Mouse (Mus musculus): ENCODE results near the gene Ifi27l2b. TPM values are rescaled to one million over a fixed set of nuclear protein-coding genes. Genes with fewer than 3 reads are reported as not detected.
"Not testable (repeated sequence)": the region's sequence is repeated elsewhere in the genome, so short reads cannot be mapped to it uniquely, and the experiment has no call there.

The Ifi27l2b gene
- total RNA-seq, 1 experiment from 2014 or later, result not detected

GRCm38 (mm10) chr12:103444261-103444660 lies 12.8 kb downstream of the Ifi27l2b start:
- ATAC-seq (ENCODE audit: extremely low read depth, insufficient number of reproducible peaks, low FRiP score, poor library complexity, severe bottlenecking), result not testable (repeated sequence)

- peak; percentile 69 for ATAC-seq (ENCODE audit: extremely low read depth, insufficient number of reproducible peaks, low FRiP score, poor library complexity, severe bottlenecking)
Measured at GRCm38 (mm10) chr12:103443524-103443923, 13.5 kb downstream of the Ifi27l2b start, which contains the start of gene Ifi27l2a. TSS of gene Ifi27l2a (minus strand) at chr12:103443680.

GRCm38 (mm10) chr12:103437601-103438000 lies 19.4 kb downstream of the Ifi27l2b start:
- no peak for ATAC-seq (ENCODE audit: extremely low read depth, insufficient number of reproducible peaks, low FRiP score, poor library complexity, severe bottlenecking)

GRCm38 (mm10) chr12:103434861-103435260 lies 22.2 kb downstream of the Ifi27l2b start:
- ATAC-seq (ENCODE audit: extremely low read depth, insufficient number of reproducible peaks, low FRiP score, poor library complexity, severe bottlenecking), result no peak

- peak; percentile 91 for ATAC-seq (ENCODE audit: extremely low read depth, insufficient number of reproducible peaks, low FRiP score, poor library complexity, severe bottlenecking)
Measured at GRCm38 (mm10) chr12:103433986-103434731, 22.9 kb downstream of the Ifi27l2b start, which contains the start of gene Ifi27. TSS of gene Ifi27 (plus strand) at chr12:103434211.

- no peak for ATAC-seq (ENCODE audit: extremely low read depth, insufficient number of reproducible peaks, low FRiP score, poor library complexity, severe bottlenecking)
Measured at GRCm38 (mm10) chr12:103433430-103433829, 23.6 kb downstream of the Ifi27l2b start.

GRCm38 (mm10) chr12:103426710-103427109 lies 30.3 kb downstream of the Ifi27l2b start:
- ATAC-seq (ENCODE audit: extremely low read depth, insufficient number of reproducible peaks, low FRiP score, poor library complexity, severe bottlenecking), result no peak

- ATAC-seq (ENCODE audit: extremely low read depth, insufficient number of reproducible peaks, low FRiP score, poor library complexity, severe bottlenecking), result peak; percentile 99
Measured at GRCm38 (mm10) chr12:103425729-103426470, 31.1 kb downstream of the Ifi27l2b start, which contains the start of gene Ddx24. TSS of gene Ddx24 (minus strand) at chr12:103425830.

- no peak for ATAC-seq (ENCODE audit: extremely low read depth, insufficient number of reproducible peaks, low FRiP score, poor library complexity, severe bottlenecking)
Measured at GRCm38 (mm10) chr12:103425016-103425728, 31.9 kb downstream of the Ifi27l2b start.

GRCm38 (mm10) chr12:103408144-103408543 lies 48.9 kb downstream of the Ifi27l2b start:
- ATAC-seq (ENCODE audit: extremely low read depth, insufficient number of reproducible peaks, low FRiP score, poor library complexity, severe bottlenecking), result no peak

- no peak for ATAC-seq (ENCODE audit: extremely low read depth, insufficient number of reproducible peaks, low FRiP score, poor library complexity, severe bottlenecking)
Measured at GRCm38 (mm10) chr12:103407720-103408119, 49.3 kb downstream of the Ifi27l2b start, which contains the start of gene 9330161L09Rik. TSS of gene 9330161L09Rik (minus strand) at chr12:103407820.

GRCm38 (mm10) chr12:103404131-103404530 lies 52.9 kb downstream of the Ifi27l2b start:
- ATAC-seq (ENCODE audit: extremely low read depth, insufficient number of reproducible peaks, low FRiP score, poor library complexity, severe bottlenecking), result no peak

Other genes with a start within 250 kb of the Ifi27l2b start
- gene Prima1, start 215.1 kb downstream of the Ifi27l2b start, total RNA-seq (2017), result not detected in 2 replicates
- not detected in 2 replicates for gene Fam181a, start 146.2 kb downstream of the Ifi27l2b start, total RNA-seq (2017)
- not detected in 2 replicates for gene Asb2, start 101.2 kb downstream of the Ifi27l2b start, total RNA-seq (2017)
- gene Otub2, start 68.5 kb downstream of the Ifi27l2b start, total RNA-seq (2017), result 2.8 TPM in 2 replicates
- gene 9330161L09Rik, start 49.4 kb downstream of the Ifi27l2b start, total RNA-seq (2017), result 1.6 and 2.3 TPM in 2 replicates
- 136 and 137 TPM in 2 replicates for gene Ddx24, start 31.4 kb downstream of the Ifi27l2b start, total RNA-seq (2017)
- gene Ifi27, start 23.0 kb downstream of the Ifi27l2b start, total RNA-seq (2017), result 91.4 and 117 TPM in 2 replicates
- gene Ifi27l2a, start 13.5 kb downstream of the Ifi27l2b start, total RNA-seq (2017), result 264 and 315 TPM in 2 replicates
- gene Ppp4r4, start 75.1 kb upstream of the Ifi27l2b start, total RNA-seq (2017), result 0.12 TPM in 1 of 2 replicates, not detected in the other
- not detected in 2 replicates for gene Serpina10, start 174.2 kb upstream of the Ifi27l2b start, total RNA-seq (2017)
- not detected in 2 replicates for gene Serpina6, start 200.0 kb upstream of the Ifi27l2b start, total RNA-seq (2017)
- gene Serpina16, start 218.9 kb upstream of the Ifi27l2b start, total RNA-seq (2017), result not detected in 2 replicates
- gene Serpina1f, start 238.3 kb upstream of the Ifi27l2b start, total RNA-seq (2017), result not detected in 2 replicates

Measured in neutrophil, adult 5-6 weeks (primary cell).